Mouse (Mus musculus) small intestine, adult 2 months (tissue): ENCODE data around the gene Shcbp1l. TPM values are rescaled to one million over a fixed set of nuclear protein-coding genes. Genes with fewer than 3 reads are reported as not detected.

Experiments used
- H3K27ac ChIP-seq: fragments of 200-500 bp; 2 replicates; pipeline ENCODE4 v1.5.1; 2012; ENCODE audit warnings: low read depth, low read length, control low read depth, inconsistent platforms; ENCODE audit not compliant: insufficient read depth
- H3K27me3 ChIP-seq: fragments of 200-500 bp; 2 replicates; pipeline ENCODE4 v1.6.1; 2012; ENCODE audit warnings: mild to moderate bottlenecking, moderate library complexity, low read length, inconsistent platforms; ENCODE audit not compliant: control insufficient read depth, insufficient read depth
- H3K36me3 ChIP-seq: fragments of 200-500 bp; 2 replicates; pipeline ENCODE4 v1.6.1; 2012; ENCODE audit warnings: mild to moderate bottlenecking, low read length, control low read depth, inconsistent platforms; ENCODE audit not compliant: control insufficient read depth, insufficient read depth
- H3K4me1 ChIP-seq: fragments of 200-500 bp; 2 replicates; pipeline ENCODE4 v1.6.1; 2012; ENCODE audit warnings: low read length, inconsistent platforms, mixed read lengths; ENCODE audit not compliant: control insufficient read depth, insufficient read depth, insufficient read length
- H3K4me3 ChIP-seq: fragments of 200-500 bp; 2 replicates; pipeline ENCODE4 v1.5.1; 2012; ENCODE audit warnings: low read depth, mild to moderate bottlenecking, control low read depth, inconsistent platforms, low read length, moderate library complexity
- CTCF ChIP-seq: fragments of 200-500 bp; IDR thresholded peaks from 2 replicates; pipeline ENCODE4 v1.5.1; 2012; ENCODE audit warnings: low read depth, mild to moderate bottlenecking, control low read depth, inconsistent platforms, low read length, moderate library complexity, mixed read lengths; ENCODE audit not compliant: insufficient replicate concordance, insufficient read length; ENCODE audit errors: extremely low read depth
- POLR2A ChIP-seq: fragments of 200-500 bp; IDR thresholded peaks from 2 replicates; pipeline ENCODE4 v1.6.1; 2012; ENCODE audit warnings: low read depth, mild to moderate bottlenecking, control low read depth, inconsistent platforms, low read length, moderate library complexity
- WGBS: fragments of 180-500 bp; shearing (Covaris S2); methylation state at CpG from one replicate; pipeline ENCODE4 v1.1.7; 2018; 5-methylcytosine and 5-hydroxymethylcytosine counted together
- polyA plus RNA-seq: library from polyadenylated mRNA; depleted of rRNA; stranded (reverse); fragments of >200 nt; gene quantifications from 2 replicates; pipeline ENCODE4 v1.2.3, GENCODE M21; 2012

Shcbp1l gene
- polyA plus RNA-seq, 1 experiment = not detected

- no peaks in the 10 kb centered on the region for H3K27me3 ChIP-seq
- H3K27ac ChIP-seq = no peak overlapping the region
- H3K4me1 ChIP-seq = no peaks in the 10 kb centered on the region
- 98% methylated on average over 20 of the region's 20 CpGs for WGBS
- no peak for TF ChIP-seq CTCF
- no peak for TF ChIP-seq POLR2A
- 0 out of 2 replicates have a peak, but pooled peaks cover 2% of the 10 kb centered on the region for H3K36me3 ChIP-seq
- H3K4me3 ChIP-seq = no peak overlapping the region
Measured at GRCm38 (mm10) chr1:153446120-153446831, 21.3 kb downstream of the Shcbp1l start.

- Histone ChIP-seq H3K27me3 (no peaks in the 10 kb centered on the region), H3K36me3 (peaks cover 21% of the 10 kb centered on the region), H3K27ac (no peak overlapping the region), H3K4me1 (no peaks in the 10 kb centered on the region), H3K4me3 (no peak overlapping the region)
- 67% methylated on average over 10 of the region's 10 CpGs for WGBS
- peak; percentile 51; the same call in 1 of the 2 replicates for TF ChIP-seq CTCF
- no peak for TF ChIP-seq POLR2A
Measured at GRCm38 (mm10) chr1:153451237-153452154, 26.5 kb downstream of the Shcbp1l start.

- 81% methylated on average over 3 of the region's 3 CpGs for WGBS
- Histone ChIP-seq H3K27me3 (no peaks in the 10 kb centered on the region), H3K4me3 (no peak overlapping the region), H3K27ac (no peak overlapping the region), H3K4me1 (no peaks in the 10 kb centered on the region), H3K36me3 (peaks cover 29% of the 10 kb centered on the region)
- TF ChIP-seq POLR2A (no peak), CTCF (no peak)
Measured at GRCm38 (mm10) chr1:153453146-153453642, 28.2 kb downstream of the Shcbp1l start.

- peaks cover 48% of the 10 kb centered on the region for H3K36me3 ChIP-seq
- no peak overlapping the region for H3K27ac ChIP-seq
- TF ChIP-seq CTCF (no peak), POLR2A (no peak)
- no peaks in the 10 kb centered on the region for H3K4me1 ChIP-seq
- H3K4me3 ChIP-seq = no peak overlapping the region
- WGBS = 82% methylated on average over 5 of the region's 5 CpGs
- no peaks in the 10 kb centered on the region for H3K27me3 ChIP-seq
Measured at GRCm38 (mm10) chr1:153456137-153456536, 31.2 kb downstream of the Shcbp1l start.

GRCm38 (mm10) chr1:153461796-153462195 lies 36.8 kb downstream of the Shcbp1l start:
- Histone ChIP-seq H3K36me3 (peaks cover 62% of the 10 kb centered on the region), H3K4me3 (no peak overlapping the region), H3K4me1 (no peaks in the 10 kb centered on the region), H3K27ac (no peak overlapping the region), H3K27me3 (no peaks in the 10 kb centered on the region)
- no peak for TF ChIP-seq POLR2A
- no peak for TF ChIP-seq CTCF
- WGBS = 27% methylated on average over 1 of the region's 1 CpGs

GRCm38 (mm10) chr1:153479296-153479695 lies 54.3 kb downstream of the Shcbp1l start:
- no peaks in the 10 kb centered on the region for H3K4me1 ChIP-seq
- H3K27me3 ChIP-seq = no peaks in the 10 kb centered on the region
- H3K36me3 ChIP-seq = peaks cover 55% of the 10 kb centered on the region
- TF ChIP-seq CTCF (no peak), POLR2A (no peak)
- 76% methylated on average over 1 of the region's 1 CpGs for WGBS
- no peak overlapping the region for H3K27ac ChIP-seq
- H3K4me3 ChIP-seq = no peak overlapping the region

GRCm38 (mm10) chr1:153480386-153481024 lies 55.5 kb downstream of the Shcbp1l start:
- TF ChIP-seq CTCF (peak; percentile 77; the same call in 1 of the 2 replicates), POLR2A (no peak)
- Histone ChIP-seq H3K27ac (no peak overlapping the region), H3K4me3 (no peak overlapping the region), H3K4me1 (no peaks in the 10 kb centered on the region), H3K36me3 (peaks cover 47% of the 10 kb centered on the region), H3K27me3 (no peaks in the 10 kb centered on the region)
- 19% methylated on average over 1 of the region's 1 CpGs for WGBS
